Mouse (Mus musculus): ENCODE measurements around the gene Nsun7.

- TF ChIP-seq POLR2A (IDR thresholded peaks at IDR 0.05; ENCODE audit: control insufficient read depth, low read depth, low read length): no peak
- TF ChIP-seq CTCF (IDR thresholded peaks at IDR 0.05; ENCODE audit: control insufficient read depth, insufficient read depth, insufficient replicate concordance, low read depth, low read length): no peak
Observed at GRCm38 (mm10) chr5:66232456-66232855, 27.2 kb upstream of the Nsun7 start.
